Mouse (Mus musculus): ENCODE measurements at regions not wholly inside any gene's neighbourhood (a gene's known extent, or its start where the extent isn't known, plus 50 kb on each side); places are given as distances from the start of the nearest gene placed in this dataset.

- POLR2A ChIA-PET: interaction anchor here in 3 of 4 experiments (1.1 to 1.4 kb wide), 3 partner anchors 12 to 69 kb away, joined by 3 to 4 read pairs (median 3); partner anchors contain the start of genes Mmab (in 1 of the 3) and Mvk (in 1 of the 3)
- CTCF ChIA-PET: interaction anchor here in 2 of 4 experiments (0.5 to 1.5 kb wide), 3 partner anchors 12 to 282 kb away, joined by 3 to 10 read pairs (median 5); no protein-coding TSS in a partner anchor
Measured at GRCm38 (mm10) chr5:114512756-114513155, 55.1 kb upstream of the Fam222a start.

GRCm38 (mm10) chr5:114513911-114514457 is 53.8 kb upstream of the Fam222a start:
- POLR2A ChIA-PET: interaction anchor here in 3 of 4 experiments (1.2 to 1.9 kb wide), 4 partner anchors 11 to 70 kb away, joined by 3 to 6 read pairs (median 4); partner anchors contain the start of genes Mmab (in 1 of the 3) and Mvk (in 1 of the 3)
- CTCF ChIA-PET: interaction anchor here in 2 of 4 experiments (0.6 to 1.5 kb wide), 2 partner anchors 11 to 1528 kb away, joined by 3 read pairs; no protein-coding TSS in a partner anchor

GRCm38 (mm10) chr5:114517010-114517409 is 50.8 kb upstream of the Fam222a start:
- POLR2A ChIA-PET: interaction anchor here in 3 of 4 experiments (0.6 to 1.5 kb wide), 9 partner anchors 11 to 201 kb away, joined by 3 to 9 read pairs (median 3); partner anchors contain the start of genes Mmab (in 1 of the 3) and Mvk (in 1 of the 3)
- CTCF ChIA-PET: interaction anchor here in 3 of 4 experiments (0.5 to 1.1 kb wide), 3 partner anchors 34 to 103 kb away, joined by 4 to 7 read pairs (median 4); no protein-coding TSS in a partner anchor

GRCm38 (mm10) chr5:114518012-114518411 is 49.8 kb upstream of the Fam222a start:
- ChIA-PET POLR2A (interaction anchor here in 2 of 4 experiments (0.6 to 1.5 kb wide), 7 partner anchors 9 to 200 kb away, joined by 3 to 6 read pairs (median 3); no protein-coding TSS in a partner anchor), CTCF (interaction anchor here in 2 of 4 experiments (0.8 to 1.3 kb wide), 3 partner anchors 15 to 85 kb away, joined by 3 to 4 read pairs (median 4); no protein-coding TSS in a partner anchor)
